8 mouse cellular contexts compared by ENCODE assay signal in genomic region chr14:20702741-20703381, GRCm38 (mm10). TPM values are rescaled to one million over a fixed set of nuclear protein-coding genes. Genes with fewer than 3 reads are reported as not detected.
A peak's percentile ranks its signal among the peaks of the same experiment; 100 is the strongest.
DNase-seq lines count a peak whose midpoint lies in the region; ATAC-seq and TF ChIP-seq lines count a peak whose summit lies in the region.

TSS of gene Chchd1 (plus strand) at chr14:20703006.

- peak; percentile 93 for DNase-seq in ZHBTc4 (ENCODE audit: low read depth, low spot score)
- DNase-seq in gastrocnemius, adult 2 months: peak; percentile 95
- DNase-seq in left cerebral cortex, adult 18-20 months (ENCODE audit: low spot score in 2 of 2): peak; percentile 90 to 91
- peak; percentile 82 for DNase-seq in retina, postnatal 7 days (ENCODE audit: low read depth, low spot score)
- DNase-seq in urinary bladder, adult 18-20 months (ENCODE audit: low spot score in 2 of 2): peak; percentile 83 to 96

- intact Hi-C loops in gastrocnemius, adult 2 months (cut with DNase I): no loop called here

- no peak for TF ChIP-seq CTCF in gastrocnemius, adult 2 months (IDR thresholded peaks at IDR 0.05)

- H3K27me3 ChIP-seq in hindbrain, embryonic 16.5 days (replicated peaks; ENCODE audit: control insufficient read depth, insufficient read depth, low read length): no peaks in the 10 kb centered on the region

- H3K9ac ChIP-seq in hindbrain, embryonic 16.5 days (ENCODE audit: low read depth, low read length): peak within 1 kb of the TSS; percentile 85

- peak; percentile 79 for ATAC-seq in common myeloid progenitor, adult 5-6 weeks (replicated peaks; ENCODE audit: low read depth, poor library complexity, severe bottlenecking)
- peak; percentile 79 for ATAC-seq in hindbrain, embryonic 16.5 days

- peak within 1 kb of the TSS; percentile 72 for H3K4me2 ChIP-seq in hindbrain, embryonic 16.5 days (ENCODE audit: low read length)

- H3K36me3 ChIP-seq in hindbrain, embryonic 16.5 days (ENCODE audit: control insufficient read depth, insufficient read depth, low read length): 0 out of 2 replicates have a peak, but pooled peaks cover 6% of the 10 kb centered on the region
- H3K36me3 ChIP-seq in macrophage (ENCODE audit: inconsistent target): no peaks in the 10 kb centered on the region

- H3K27ac ChIP-seq in gastrocnemius, adult 2 months: peak within 1 kb of the TSS; percentile 97
- peak within 1 kb of the TSS; percentile 87 for H3K27ac ChIP-seq in hindbrain, embryonic 16.5 days (ENCODE audit: low read depth, low read length)
- peak within 1 kb of the TSS; percentile 65 for H3K27ac ChIP-seq in macrophage

- H3K9me3 ChIP-seq in hindbrain, embryonic 16.5 days (ENCODE audit: control insufficient read depth, low read length): no peaks in the 10 kb centered on the region

- peaks cover 68% of the 10 kb centered on the region for H3K79me2 ChIP-seq in macrophage (ENCODE audit: inconsistent target)

- WGBS in hindbrain, embryonic 16.5 days: 0% methylated on average over 61 of the region's 61 CpGs
- under 1% methylated on average over 61 of the region's 61 CpGs for WGBS in macrophage (ENCODE audit: missing documents)

- peaks cover 40% of the 10 kb centered on the region for H3K4me1 ChIP-seq in hindbrain, embryonic 16.5 days (ENCODE audit: control insufficient read depth, insufficient read depth, low read depth, low read length)

- peak within 1 kb of the TSS; percentile 84 for H3K4me3 ChIP-seq in gastrocnemius, adult 2 months
- peak within 1 kb of the TSS; percentile 56 for H3K4me3 ChIP-seq in hindbrain, embryonic 16.5 days (ENCODE audit: low read length)
- peak within 1 kb of the TSS; percentile 96 for H3K4me3 ChIP-seq in macrophage (ENCODE audit: inconsistent target)

RNA-seq across cellular contexts. Expression of gene Chchd1, which starts in this region (rescaled TPM):
- 100 and 114 TPM in 2 replicates for total RNA-seq in common myeloid progenitor, adult 5-6 weeks (2017)
- 100 to 1,000 TPM; 120 to 152 TPM for total RNA-seq in gastrocnemius, adult 2 months (2021)
- 148 and 163 TPM in 2 replicates for polyA plus RNA-seq in hindbrain, embryonic 16.5 days (2015; fragmentation: Nextera tagmentation; extraction: Ambion mirVana)
- 10 to 100 TPM; 47.0 to 55.4 TPM for total RNA-seq in left cerebral cortex, adult 18-20 months (2021)
- total RNA-seq in macrophage (2018; cell fraction: chromatin; rRNA removed): 10 to 100 TPM in 24 of 26 experiments, 1 to 10 TPM in 2; 9.8 to 58.5 (median 26.2) TPM
- total RNA-seq in macrophage (2018; cell fraction: cytosol; rRNA removed): 100 to 1,000 TPM in 2 of 26 experiments, 10 to 100 TPM in 24; 49.8 to 116 (median 73.2) TPM
- 10 to 100 TPM; 11.2 to 51.2 (median 21.9) TPM for total RNA-seq in macrophage (2018; cell fraction: nucleus; rRNA removed)
- 58.9 to 120 TPM (median 68.1 TPM) in 3 replicates for polyA plus RNA-seq in macrophage (2018)

Comparison
In these comparisons a context has a peak if more than half of its experiments do, and no peak if none do; other contexts are left out.
1. Peak in every context shown above with its lines: DNase-seq, ATAC-seq, H3K4me3 ChIP-seq and H3K27ac ChIP-seq.